Mouse (Mus musculus) intestine, postnatal 0 days (tissue): ENCODE measurements around the gene Smim12. TPM values are rescaled to one million over a fixed set of nuclear protein-coding genes. Genes with fewer than 3 reads are reported as not detected.

Experiments
- ATAC-seq: fragments of 200-750 bp; cut with Nextera tagmentation; 2 replicates; pipeline ENCODE4 v1.8.0; 2017; ENCODE audit warnings: mild to moderate bottlenecking, moderate TSS enrichment, moderate library complexity
- H3K27ac ChIP-seq: fragments of 300-500 bp; sonication (generic); 2 replicates; pipeline ENCODE4 v1.5.1; 2014; ENCODE audit warnings: mild to moderate bottlenecking, low read depth, low read length, moderate library complexity
- H3K27me3 ChIP-seq: fragments of 300-500 bp; sonication (generic); replicated peaks from 2 replicates; pipeline ENCODE4 v1.6.1; 2014; ENCODE audit warnings: low read length, mixed read lengths; ENCODE audit not compliant: control insufficient read depth, insufficient read depth
- H3K36me3 ChIP-seq: fragments of 300-500 bp; sonication (generic); 2 replicates; pipeline ENCODE4 v1.6.1; 2014; ENCODE audit warnings: mild to moderate bottlenecking, moderate library complexity; ENCODE audit not compliant: control insufficient read depth, insufficient read depth
- H3K4me1 ChIP-seq: fragments of 300-500 bp; sonication (generic); replicated peaks from 2 replicates; pipeline ENCODE4 v1.6.1; 2014; ENCODE audit warnings: antibody characterized with exemption, low read length, mixed read lengths; ENCODE audit not compliant: control insufficient read depth, insufficient read depth
- H3K4me2 ChIP-seq: fragments of 300-500 bp; sonication (generic); replicated peaks from 2 replicates; pipeline ENCODE4 v1.6.1; 2014; ENCODE audit warnings: low read depth, mild to moderate bottlenecking, moderate library complexity
- H3K4me3 ChIP-seq: fragments of 300-500 bp; sonication (generic); 2 replicates; pipeline ENCODE4 v1.5.1; 2014; ENCODE audit warnings: low read depth, low read length
- H3K9ac ChIP-seq: fragments of 300-500 bp; sonication (generic); 2 replicates; pipeline ENCODE4 v1.6.1; 2014; ENCODE audit warnings: mild to moderate bottlenecking, low read depth, low read length
- H3K9me3 ChIP-seq: fragments of 300-500 bp; sonication (generic); 2 replicates; pipeline ENCODE4 v1.6.1; 2016; ENCODE audit warnings: mixed run types; ENCODE audit not compliant: control insufficient read depth
- CTCF ChIP-seq: sonication (generic); IDR thresholded peaks from 2 replicates; pipeline ENCODE4 v1.5.1; 2016; ENCODE audit warnings: low read depth, mild to moderate bottlenecking, control low read depth, antibody characterized with exemption, moderate library complexity
- WGBS: fragments of 180-500 bp; shearing (Covaris S2); extraction: QIAGEN DNeasy Blood & Tissue Kit; methylation state at CpG from one replicate; pipeline ENCODE4 v1.1.7; 2014; 5-methylcytosine and 5-hydroxymethylcytosine counted together
- polyA plus RNA-seq: library from polyadenylated mRNA; unstranded; fragments of >200 nt; fragmentation: Nextera tagmentation; extraction: Ambion mirVana; gene quantifications from 2 replicates; pipeline ENCODE4 v1.2.1, GENCODE M21; 2015

Smim12 gene
- polyA plus RNA-seq, 1 experiment from 2014 or later, result 42.4 TPM

GRCm38 (mm10) chr4:127292631-127293030, 49.0 kb downstream of the Smim12 start:
- H3K4me2 ChIP-seq, result no peak overlapping the region
- H3K27ac ChIP-seq, result no peak overlapping the region
- H3K4me3 ChIP-seq, result no peak overlapping the region
- 64% methylated on average over 5 of the region's 5 CpGs for WGBS
- H3K9me3 ChIP-seq, result no peaks in the 10 kb centered on the region
- no peak for TF ChIP-seq CTCF
- H3K36me3 ChIP-seq, result no peaks in the 10 kb centered on the region
- H3K4me1 ChIP-seq, result no peaks in the 10 kb centered on the region
- ATAC-seq, result no peak
- no peaks in the 10 kb centered on the region for H3K27me3 ChIP-seq
- H3K9ac ChIP-seq, result no peak overlapping the region

Other genes with a start within 250 kb of the Smim12 start
- 56.3 and 59.0 TPM in 2 replicates for gene Sfpq, start 222.5 kb upstream of the Smim12 start, polyA plus RNA-seq
- gene Zmym1, start 182.6 kb upstream of the Smim12 start, polyA plus RNA-seq, result 6.4 and 6.5 TPM in 2 replicates
- 5.0 and 7.0 TPM in 2 replicates for gene Zmym6, start 166.4 kb upstream of the Smim12 start, polyA plus RNA-seq
- 19.5 and 20.9 TPM in 2 replicates for gene Tmem35b, start 120.1 kb upstream of the Smim12 start, polyA plus RNA-seq
- 0.46 and 0.59 TPM in 2 replicates for gene Dlgap3, start 74.6 kb upstream of the Smim12 start, polyA plus RNA-seq
- 11.4 and 13.8 TPM in 2 replicates for gene Gja4, start 70.3 kb downstream of the Smim12 start, polyA plus RNA-seq
- 0.68 and 1.3 TPM in 2 replicates for gene Gjb3, start 87.1 kb downstream of the Smim12 start, polyA plus RNA-seq
- gene Gjb4, start 110.3 kb downstream of the Smim12 start, polyA plus RNA-seq, result 0.13 and 0.26 TPM in 2 replicates
- gene Gjb5, start 114.4 kb downstream of the Smim12 start, polyA plus RNA-seq, result 1.3 and 1.6 TPM in 2 replicates